Mouse (Mus musculus) intestine, postnatal 0 days (tissue): Measurements from ENCODE around the gene Tob2. TPM values are rescaled to one million over a fixed set of nuclear protein-coding genes. Genes with fewer than 3 reads are reported as not detected.

ENCODE experiments used
- ATAC-seq: fragments of 200-750 bp; cut with Nextera tagmentation; 2 replicates; pipeline ENCODE4 v1.8.0; 2017; ENCODE audit warnings: mild to moderate bottlenecking, moderate TSS enrichment, moderate library complexity
- H3K27ac ChIP-seq: fragments of 300-500 bp; sonication (generic); 2 replicates; pipeline ENCODE4 v1.5.1; 2014; ENCODE audit warnings: mild to moderate bottlenecking, low read depth, low read length, moderate library complexity
- H3K27me3 ChIP-seq: fragments of 300-500 bp; sonication (generic); replicated peaks from 2 replicates; pipeline ENCODE4 v1.6.1; 2014; ENCODE audit warnings: low read length, mixed read lengths; ENCODE audit not compliant: control insufficient read depth, insufficient read depth
- H3K36me3 ChIP-seq: fragments of 300-500 bp; sonication (generic); 2 replicates; pipeline ENCODE4 v1.6.1; 2014; ENCODE audit warnings: mild to moderate bottlenecking, moderate library complexity; ENCODE audit not compliant: control insufficient read depth, insufficient read depth
- H3K4me1 ChIP-seq: fragments of 300-500 bp; sonication (generic); replicated peaks from 2 replicates; pipeline ENCODE4 v1.6.1; 2014; ENCODE audit warnings: antibody characterized with exemption, low read length, mixed read lengths; ENCODE audit not compliant: control insufficient read depth, insufficient read depth
- H3K4me2 ChIP-seq: fragments of 300-500 bp; sonication (generic); replicated peaks from 2 replicates; pipeline ENCODE4 v1.6.1; 2014; ENCODE audit warnings: low read depth, mild to moderate bottlenecking, moderate library complexity
- H3K4me3 ChIP-seq: fragments of 300-500 bp; sonication (generic); 2 replicates; pipeline ENCODE4 v1.5.1; 2014; ENCODE audit warnings: low read depth, low read length
- H3K9ac ChIP-seq: fragments of 300-500 bp; sonication (generic); 2 replicates; pipeline ENCODE4 v1.6.1; 2014; ENCODE audit warnings: mild to moderate bottlenecking, low read depth, low read length
- H3K9me3 ChIP-seq: fragments of 300-500 bp; sonication (generic); 2 replicates; pipeline ENCODE4 v1.6.1; 2016; ENCODE audit warnings: mixed run types; ENCODE audit not compliant: control insufficient read depth
- CTCF ChIP-seq: sonication (generic); IDR thresholded peaks from 2 replicates; pipeline ENCODE4 v1.5.1; 2016; ENCODE audit warnings: low read depth, mild to moderate bottlenecking, control low read depth, antibody characterized with exemption, moderate library complexity
- WGBS: fragments of 180-500 bp; shearing (Covaris S2); extraction: QIAGEN DNeasy Blood & Tissue Kit; methylation state at CpG from one replicate; pipeline ENCODE4 v1.1.7; 2014; 5-methylcytosine and 5-hydroxymethylcytosine counted together
- polyA plus RNA-seq: library from polyadenylated mRNA; unstranded; fragments of >200 nt; fragmentation: Nextera tagmentation; extraction: Ambion mirVana; gene quantifications from 2 replicates; pipeline ENCODE4 v1.2.1, GENCODE M21; 2015

Tob2 gene
- polyA plus RNA-seq, 1 experiment from 2014 or later = 19.8 TPM

- Histone ChIP-seq H3K27me3 (no peaks in the 10 kb centered on the region), H3K4me2 (peak overlapping the region; percentile 56), H3K9me3 (no peaks in the 10 kb centered on the region), H3K4me3 (peak overlapping the region; percentile 14), H3K9ac (no peak overlapping the region), H3K36me3 (peaks cover 4% of the 10 kb centered on the region; the same call in 1 of the 2 replicates), H3K4me1 (no peaks in the 10 kb centered on the region; the same call in 1 of the 2 replicates), H3K27ac (peak overlapping the region; percentile 46; the same call in 1 of the 2 replicates)
- peak; percentile 100 for TF ChIP-seq CTCF
- ATAC-seq = peak; percentile 75
- 8% methylated on average over 24 of the region's 24 CpGs for WGBS
Observed at GRCm38 (mm10) chr15:81831136-81831825, 27.3 kb downstream of the Tob2 start.

- Histone ChIP-seq H3K36me3 (peaks cover 4% of the 10 kb centered on the region; the same call in 1 of the 2 replicates), H3K9ac (no peak overlapping the region), H3K4me3 (no peak overlapping the region), H3K4me1 (no peaks in the 10 kb centered on the region), H3K27ac (0 out of 2 replicates have a peak overlapping the region, but pooled peaks have one; percentile 46), H3K4me2 (no peak overlapping the region), H3K27me3 (no peaks in the 10 kb centered on the region), H3K9me3 (no peaks in the 10 kb centered on the region)
- TF ChIP-seq CTCF = no peak
- ATAC-seq = no peak
- WGBS = 75% methylated on average over 4 of the region's 4 CpGs
Observed at GRCm38 (mm10) chr15:81830530-81830929, 28.1 kb downstream of the Tob2 start.

GRCm38 (mm10) chr15:81829208-81829580 lies 29.4 kb downstream of the Tob2 start:
- Histone ChIP-seq H3K27me3 (no peaks in the 10 kb centered on the region), H3K9me3 (no peaks in the 10 kb centered on the region), H3K4me1 (no peaks in the 10 kb centered on the region), H3K9ac (no peak overlapping the region), H3K36me3 (peaks cover 15% of the 10 kb centered on the region; the same call in 1 of the 2 replicates), H3K4me3 (no peak overlapping the region), H3K27ac (no peak overlapping the region), H3K4me2 (no peak overlapping the region)
- WGBS = 65% methylated on average over 2 of the region's 2 CpGs
- no peak for ATAC-seq
- no peak for TF ChIP-seq CTCF

GRCm38 (mm10) chr15:81828426-81829207 lies 30.0 kb downstream of the Tob2 start:
- TF ChIP-seq CTCF = no peak
- Histone ChIP-seq H3K9me3 (no peaks in the 10 kb centered on the region), H3K4me3 (no peak overlapping the region), H3K9ac (no peak overlapping the region), H3K27ac (no peak overlapping the region), H3K4me2 (no peak overlapping the region), H3K27me3 (no peaks in the 10 kb centered on the region), H3K4me1 (no peaks in the 10 kb centered on the region), H3K36me3 (peaks cover 20% of the 10 kb centered on the region)
- WGBS = 88% methylated on average over 7 of the region's 7 CpGs
- no peak for ATAC-seq

- Histone ChIP-seq H3K4me1 (no peaks in the 10 kb centered on the region), H3K27me3 (no peaks in the 10 kb centered on the region), H3K9ac (no peak overlapping the region), H3K4me3 (no peak overlapping the region), H3K9me3 (no peaks in the 10 kb centered on the region), H3K4me2 (no peak overlapping the region), H3K27ac (no peak overlapping the region), H3K36me3 (peaks cover 45% of the 10 kb centered on the region)
- no peak for ATAC-seq
- WGBS = 53% methylated on average over 3 of the region's 3 CpGs
- no peak for TF ChIP-seq CTCF
Observed at GRCm38 (mm10) chr15:81824832-81825231, 33.8 kb downstream of the Tob2 start.

- Histone ChIP-seq H3K4me3 (no peak overlapping the region), H3K27me3 (no peaks in the 10 kb centered on the region), H3K9ac (no peak overlapping the region), H3K4me2 (no peak overlapping the region), H3K27ac (no peak overlapping the region), H3K9me3 (no peaks in the 10 kb centered on the region), H3K4me1 (no peaks in the 10 kb centered on the region), H3K36me3 (peaks cover 63% of the 10 kb centered on the region)
- ATAC-seq = no peak
- no peak for TF ChIP-seq CTCF
- WGBS = 82% methylated on average over 3 of the region's 3 CpGs
Observed at GRCm38 (mm10) chr15:81822631-81823030, 36.0 kb downstream of the Tob2 start.
